Mouse (Mus musculus): ENCODE measurements around the gene Rplp1. TPM values are rescaled to one million over a fixed set of nuclear protein-coding genes. Genes with fewer than 3 reads are reported as not detected.
A peak's percentile ranks its signal among the peaks of the same experiment; 100 is the strongest.

Gene Rplp1
- polyA plus RNA-seq (2016; fragmentation: Nextera tagmentation; extraction: Ambion mirVana): 965 and 1,195 TPM in 2 replicates

DNA sequence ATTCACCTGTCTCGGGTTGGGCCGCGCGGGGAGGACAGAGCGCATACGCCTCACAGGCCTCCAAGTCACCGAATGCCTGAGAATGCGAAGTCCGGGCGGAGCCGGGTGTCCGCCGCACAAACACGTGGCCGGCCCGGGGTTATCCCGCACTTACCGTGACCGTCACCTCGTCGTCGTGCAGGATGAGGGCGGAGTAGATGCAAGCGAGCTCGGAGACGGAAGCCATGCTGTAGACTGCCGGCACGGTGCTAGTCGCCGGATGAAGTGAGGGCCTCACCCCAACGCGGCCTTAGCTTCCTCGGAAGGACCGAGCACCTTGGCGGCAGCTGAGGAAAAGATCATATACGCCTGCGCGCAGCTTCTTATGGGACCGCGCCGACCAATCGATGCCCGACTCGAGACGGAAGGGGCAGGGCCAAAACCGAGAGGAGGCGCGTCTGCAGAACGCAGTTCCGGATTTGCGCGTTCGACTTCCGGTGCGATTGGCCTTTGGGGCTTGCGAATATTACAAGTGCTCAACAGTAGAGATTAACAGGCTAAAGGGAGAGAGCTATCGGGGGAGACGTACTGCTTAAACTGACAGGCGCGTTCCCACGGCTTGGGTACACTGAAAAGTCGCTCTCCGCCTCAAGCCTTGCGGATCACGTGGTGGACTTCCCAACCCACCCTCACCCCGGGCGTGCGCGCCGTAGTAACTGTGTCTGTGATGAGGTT is at the start of gene Rplp1:
Gene Rplp1, minus strand, starts transcription at position 340 of the 714 bp plus-strand sequence.
- Histone ChIP-seq H3K9me3 (replicated peaks) (no peaks in the 10 kb centered on the region), H3K36me3 (peaks cover 66% of the 10 kb centered on the region), H3K27ac (replicated peaks) (peak within 1 kb of the TSS; percentile 89), H3K27me3 (ENCODE audit: low read depth, poor library complexity, severe bottlenecking) (no peaks in the 10 kb centered on the region), H3K4me3 (peak within 1 kb of the TSS; percentile 87), H3K4me1 (peaks cover 34% of the 10 kb centered on the region)
- under 1% methylated on average over 70 of the region's 70 CpGs for WGBS
- peak; percentile 96 for DNase-seq (ENCODE audit: low spot score)

DNA sequence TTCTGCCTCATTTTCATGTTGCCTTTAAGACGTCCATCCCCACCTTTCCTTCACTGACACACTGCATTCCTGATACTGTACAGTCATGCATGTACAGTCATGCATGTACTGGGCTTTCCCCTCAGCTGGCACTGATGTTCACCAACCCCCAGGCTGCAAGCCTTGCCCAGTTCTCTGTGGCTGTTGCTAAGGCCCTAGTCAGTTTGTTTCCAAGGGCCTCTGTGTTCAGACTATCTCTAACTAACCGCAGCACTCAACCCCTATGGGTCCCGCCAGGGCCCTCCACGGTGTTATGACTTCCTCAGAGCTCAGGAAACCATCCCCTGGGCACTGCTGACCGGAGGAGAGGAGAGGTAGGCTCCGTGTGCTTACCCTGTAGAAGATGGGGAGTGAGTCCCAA is 49.0 kb upstream of the Rplp1 start:
- H3K4me3 ChIP-seq: no peak overlapping the region
- H3K9me3 ChIP-seq (replicated peaks): no peaks in the 10 kb centered on the region
- WGBS: 82% methylated on average over 6 of the region's 6 CpGs
- H3K27me3 ChIP-seq (ENCODE audit: low read depth, poor library complexity, severe bottlenecking): no peaks in the 10 kb centered on the region
- no peaks in the 10 kb centered on the region for H3K36me3 ChIP-seq
- no peak overlapping the region for H3K27ac ChIP-seq (replicated peaks)
- DNase-seq (ENCODE audit: low spot score): no peak
- H3K4me1 ChIP-seq: peaks cover 43% of the 10 kb centered on the region

DNA sequence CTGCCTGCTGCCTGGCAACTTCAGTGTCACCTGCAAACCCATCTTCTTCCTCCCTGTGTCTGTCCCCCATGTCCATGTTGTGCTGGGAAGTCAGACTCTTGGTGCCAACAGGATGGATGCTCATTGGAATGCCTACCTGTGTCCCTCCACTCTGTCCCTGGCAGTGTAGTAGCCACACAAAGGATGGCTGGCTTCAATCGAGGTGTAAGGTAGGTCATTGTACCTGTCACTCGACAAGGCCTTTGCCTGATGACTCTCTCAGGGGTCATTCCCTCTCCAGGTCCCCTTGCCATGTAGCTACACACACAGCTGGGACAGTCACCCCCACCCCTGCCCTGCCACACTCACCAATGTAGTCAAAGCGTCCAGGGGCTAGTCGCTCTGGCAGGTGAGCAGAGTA is 46.8 kb upstream of the Rplp1 start:
- no peaks in the 10 kb centered on the region for H3K9me3 ChIP-seq (replicated peaks)
- H3K27ac ChIP-seq (replicated peaks): peak overlapping the region; percentile 7; the same call in 1 of the 2 replicates
- no peaks in the 10 kb centered on the region for H3K36me3 ChIP-seq
- 80% methylated on average over 4 of the region's 4 CpGs for WGBS
- H3K4me1 ChIP-seq: peaks cover 35% of the 10 kb centered on the region
- no peaks in the 10 kb centered on the region for H3K27me3 ChIP-seq (ENCODE audit: low read depth, poor library complexity, severe bottlenecking)
- H3K4me3 ChIP-seq: no peak overlapping the region
- no peak for DNase-seq (ENCODE audit: low spot score)

DNA sequence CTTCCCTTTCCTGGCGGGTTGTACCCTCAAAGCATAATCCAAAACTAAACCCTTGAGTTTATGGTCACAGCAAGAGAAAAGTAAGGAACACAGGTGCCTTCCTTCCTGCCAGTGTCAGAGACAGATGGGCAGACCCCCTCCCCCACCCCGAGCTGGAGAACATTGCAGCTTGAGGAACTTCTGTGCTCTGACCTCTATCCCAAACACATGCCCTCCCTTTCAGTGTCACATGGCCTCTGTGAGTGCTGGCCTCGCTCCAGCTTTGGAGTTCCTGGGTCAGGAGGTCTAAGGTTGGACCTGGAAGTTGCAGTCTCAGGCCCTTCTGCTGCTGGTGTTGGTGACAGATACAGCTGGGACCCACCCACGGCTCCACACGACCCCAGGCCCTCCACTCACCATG is 46.4 kb upstream of the Rplp1 start:
- DNase-seq (ENCODE audit: low spot score): no peak
- Histone ChIP-seq H3K36me3 (no peaks in the 10 kb centered on the region), H3K27ac (replicated peaks) (peak overlapping the region; percentile 7; the same call in 1 of the 2 replicates), H3K4me1 (peaks cover 32% of the 10 kb centered on the region), H3K27me3 (ENCODE audit: low read depth, poor library complexity, severe bottlenecking) (no peaks in the 10 kb centered on the region), H3K9me3 (replicated peaks) (no peaks in the 10 kb centered on the region), H3K4me3 (no peak overlapping the region)
- WGBS: 76% methylated on average over 5 of the region's 5 CpGs

DNA sequence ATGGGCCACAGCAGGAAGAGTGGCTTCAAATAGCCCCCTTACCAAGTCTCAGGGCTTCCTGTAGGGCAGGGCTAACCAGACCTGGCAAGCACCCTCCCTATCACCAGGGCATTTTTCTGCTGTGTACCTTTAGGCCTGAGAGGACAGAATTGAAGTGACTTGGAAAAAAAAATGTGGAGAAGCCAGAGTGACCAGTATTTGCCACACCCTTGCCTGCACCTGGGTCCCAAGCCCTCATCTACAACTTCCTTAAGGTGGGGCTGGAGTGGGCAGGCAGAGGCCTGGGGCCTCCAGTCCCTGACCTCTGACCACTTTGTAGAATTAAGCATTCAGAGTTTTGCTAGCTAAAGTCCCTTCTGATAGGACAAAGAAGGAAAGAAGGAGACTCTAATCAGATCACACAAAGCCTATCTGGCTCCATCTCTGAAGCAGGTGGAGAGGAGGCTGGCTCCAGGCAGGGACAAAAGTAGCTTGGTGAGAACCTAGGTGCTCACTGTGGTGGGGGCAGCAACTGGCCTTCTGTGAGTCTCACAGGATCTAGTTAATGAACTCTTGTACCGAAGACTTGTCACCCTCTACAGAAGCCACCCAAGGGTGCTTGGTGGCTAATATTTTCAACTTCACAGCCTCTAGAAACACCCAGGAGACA is 45.7 kb upstream of the Rplp1 start:
- DNase-seq (ENCODE audit: low spot score): no peak
- H3K27me3 ChIP-seq (ENCODE audit: low read depth, poor library complexity, severe bottlenecking): no peaks in the 10 kb centered on the region
- 83% methylated on average over 1 of the region's 1 CpGs for WGBS
- H3K9me3 ChIP-seq (replicated peaks): no peaks in the 10 kb centered on the region
- H3K36me3 ChIP-seq: no peaks in the 10 kb centered on the region
- no peak overlapping the region for H3K4me3 ChIP-seq
- peak overlapping the region; percentile 49; the same call in 1 of the 2 replicates for H3K27ac ChIP-seq (replicated peaks)
- H3K4me1 ChIP-seq: peaks cover 27% of the 10 kb centered on the region

DNA sequence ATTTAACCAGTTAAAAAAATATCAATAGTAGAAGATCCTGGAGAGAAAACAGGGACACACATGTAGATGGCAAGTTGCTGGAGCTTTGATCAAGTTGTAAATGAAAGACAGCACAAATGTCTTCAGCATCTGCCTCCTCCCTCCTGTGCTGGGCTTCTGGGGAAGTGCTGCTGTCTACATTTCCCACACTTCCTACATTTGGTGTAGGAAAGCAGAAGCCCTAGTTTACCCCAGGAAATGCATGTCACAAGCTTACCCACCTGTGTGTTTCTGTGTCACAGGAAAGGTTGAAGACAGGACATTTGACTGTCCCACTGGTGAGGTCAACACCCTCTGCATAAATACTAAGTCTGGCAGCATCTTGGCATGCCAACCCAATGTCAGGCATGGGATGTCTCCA is 40.4 kb upstream of the Rplp1 start:
- Histone ChIP-seq H3K27ac (replicated peaks) (no peak overlapping the region), H3K27me3 (ENCODE audit: low read depth, poor library complexity, severe bottlenecking) (no peaks in the 10 kb centered on the region), H3K4me1 (peaks cover 12% of the 10 kb centered on the region), H3K9me3 (replicated peaks) (no peaks in the 10 kb centered on the region), H3K4me3 (no peak overlapping the region), H3K36me3 (no peaks in the 10 kb centered on the region)
- DNase-seq (ENCODE audit: low spot score): no peak

DNA sequence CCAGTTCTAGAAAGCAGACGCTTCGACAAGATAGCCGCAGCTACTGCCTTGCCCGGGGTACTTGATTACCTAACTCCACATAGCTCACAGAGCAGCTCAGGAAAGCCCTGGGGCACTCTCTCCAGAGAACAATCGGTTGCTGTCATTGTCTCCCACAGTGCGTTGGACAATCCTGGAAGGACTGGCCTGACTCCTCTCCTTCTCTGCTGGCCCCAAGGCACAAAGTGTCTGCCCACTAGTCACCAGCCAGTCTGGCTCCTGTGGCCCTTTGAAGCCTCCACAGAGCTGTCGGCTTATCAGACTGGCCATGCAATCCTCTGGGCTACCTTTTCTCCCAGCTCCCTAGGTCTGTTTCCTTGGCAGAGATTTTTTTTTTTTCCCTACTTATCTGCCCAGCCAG is 37.9 kb upstream of the Rplp1 start:
- Histone ChIP-seq H3K9me3 (replicated peaks) (no peaks in the 10 kb centered on the region), H3K4me3 (no peak overlapping the region), H3K36me3 (no peaks in the 10 kb centered on the region), H3K27me3 (ENCODE audit: low read depth, poor library complexity, severe bottlenecking) (no peaks in the 10 kb centered on the region), H3K4me1 (peaks cover 23% of the 10 kb centered on the region), H3K27ac (replicated peaks) (no peak overlapping the region)
- no peak for DNase-seq (ENCODE audit: low spot score)
- 58% methylated on average over 7 of the region's 7 CpGs for WGBS

DNA sequence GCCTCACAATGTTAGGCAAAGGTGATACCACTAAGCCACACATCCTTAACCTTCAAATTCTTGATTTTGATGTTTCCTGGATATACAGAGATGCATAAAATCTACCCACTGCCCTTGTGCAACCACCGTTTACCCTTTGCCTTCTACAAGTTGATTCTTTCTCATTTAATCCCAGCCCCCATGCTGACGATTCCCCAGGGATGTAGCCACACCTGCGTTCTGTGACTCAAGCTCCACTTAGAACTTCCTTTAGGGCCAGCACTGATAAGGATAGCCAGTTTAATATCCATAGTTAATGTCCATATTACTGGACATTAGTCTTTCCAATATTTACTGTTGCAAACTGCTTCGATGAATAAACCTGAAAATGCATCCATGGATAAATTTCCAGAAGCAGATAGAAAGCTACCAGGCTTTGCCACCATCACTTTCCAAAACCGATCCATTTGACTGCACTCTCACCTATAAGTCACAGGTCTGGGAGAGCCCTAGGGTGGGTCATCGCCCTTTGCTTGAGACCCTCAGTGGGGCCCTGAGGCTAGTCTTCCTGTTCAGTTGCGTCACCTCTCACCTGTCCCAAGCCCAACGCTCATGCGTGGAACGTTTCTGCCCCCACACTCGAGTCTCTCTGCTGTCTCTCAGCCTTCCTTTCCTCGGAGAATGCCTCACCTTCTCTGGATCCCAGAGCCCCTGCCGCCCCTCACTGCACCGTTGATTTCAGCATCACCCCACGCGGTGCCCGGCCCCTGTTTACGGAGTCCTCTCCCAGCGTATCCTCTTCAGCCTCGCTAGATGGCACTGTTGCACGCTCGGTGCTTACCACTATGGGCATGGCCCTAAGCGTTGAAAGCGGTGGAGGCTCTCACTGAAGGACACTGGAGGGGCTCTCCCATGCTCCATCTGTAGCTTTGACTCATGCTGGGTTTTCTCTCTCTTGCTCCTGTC is 33.3 kb upstream of the Rplp1 start:
- peak overlapping the region; percentile 92 for H3K27ac ChIP-seq (replicated peaks)
- H3K36me3 ChIP-seq: peaks cover 19% of the 10 kb centered on the region
- 9% methylated on average over 24 of the region's 24 CpGs for WGBS
- no peaks in the 10 kb centered on the region for H3K27me3 ChIP-seq (ENCODE audit: low read depth, poor library complexity, severe bottlenecking)
- peak overlapping the region; percentile 77 for H3K4me3 ChIP-seq
- DNase-seq (ENCODE audit: low spot score): peak; percentile 84
- no peaks in the 10 kb centered on the region for H3K9me3 ChIP-seq (replicated peaks)
- H3K4me1 ChIP-seq: peaks cover 38% of the 10 kb centered on the region

DNA sequence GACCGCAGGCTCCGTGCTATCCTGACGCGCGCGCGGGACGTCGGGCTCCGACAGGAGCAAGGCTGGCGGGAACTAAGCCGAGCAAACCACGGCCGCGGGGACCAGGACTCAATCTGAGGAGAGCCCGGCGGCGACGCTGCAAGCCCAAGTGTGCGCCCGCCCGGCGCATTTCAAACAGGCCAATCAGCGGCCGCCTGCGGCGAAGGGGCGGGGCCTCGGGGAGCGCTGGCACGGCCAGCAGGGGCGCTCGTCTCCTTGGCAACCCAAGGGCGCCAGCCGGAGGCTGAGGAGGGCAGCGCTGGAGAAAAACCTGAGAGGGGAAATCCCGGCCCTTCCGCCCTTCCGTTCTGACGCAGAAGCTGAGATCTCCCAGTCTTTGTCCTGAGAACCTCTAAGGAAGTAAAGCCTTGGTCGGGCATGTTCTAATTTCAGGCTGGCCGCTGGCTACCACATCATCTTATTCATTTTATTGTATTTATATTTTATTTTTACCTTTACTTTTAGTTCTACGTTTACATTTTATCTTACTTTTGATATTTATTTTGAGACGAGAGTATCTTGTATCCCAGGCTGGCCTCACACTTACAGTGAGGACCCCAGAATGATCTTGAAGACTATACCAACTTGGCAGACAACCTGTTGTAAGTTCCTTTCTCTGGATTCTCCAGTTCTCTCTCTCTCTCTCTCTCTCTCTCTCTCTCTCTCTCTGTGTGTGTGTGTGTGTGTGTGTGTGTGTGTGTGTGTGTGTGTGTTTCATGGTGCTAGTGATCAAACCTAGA is 32.5 kb upstream of the Rplp1 start, which contains the start of gene Kif23:
Gene Kif23, minus strand, starts transcription at position 152 of the 779 bp plus-strand sequence.
- H3K27me3 ChIP-seq (ENCODE audit: low read depth, poor library complexity, severe bottlenecking): no peaks in the 10 kb centered on the region
- H3K36me3 ChIP-seq: peaks cover 27% of the 10 kb centered on the region
- DNase-seq (ENCODE audit: low spot score): peak; percentile 99
- peak within 1 kb of the TSS; percentile 77 for H3K4me3 ChIP-seq
- H3K27ac ChIP-seq (replicated peaks): peak within 1 kb of the TSS; percentile 92
- no peaks in the 10 kb centered on the region for H3K9me3 ChIP-seq (replicated peaks)
- WGBS: under 1% methylated on average over 44 of the region's 44 CpGs
- peaks cover 32% of the 10 kb centered on the region for H3K4me1 ChIP-seq

DNA sequence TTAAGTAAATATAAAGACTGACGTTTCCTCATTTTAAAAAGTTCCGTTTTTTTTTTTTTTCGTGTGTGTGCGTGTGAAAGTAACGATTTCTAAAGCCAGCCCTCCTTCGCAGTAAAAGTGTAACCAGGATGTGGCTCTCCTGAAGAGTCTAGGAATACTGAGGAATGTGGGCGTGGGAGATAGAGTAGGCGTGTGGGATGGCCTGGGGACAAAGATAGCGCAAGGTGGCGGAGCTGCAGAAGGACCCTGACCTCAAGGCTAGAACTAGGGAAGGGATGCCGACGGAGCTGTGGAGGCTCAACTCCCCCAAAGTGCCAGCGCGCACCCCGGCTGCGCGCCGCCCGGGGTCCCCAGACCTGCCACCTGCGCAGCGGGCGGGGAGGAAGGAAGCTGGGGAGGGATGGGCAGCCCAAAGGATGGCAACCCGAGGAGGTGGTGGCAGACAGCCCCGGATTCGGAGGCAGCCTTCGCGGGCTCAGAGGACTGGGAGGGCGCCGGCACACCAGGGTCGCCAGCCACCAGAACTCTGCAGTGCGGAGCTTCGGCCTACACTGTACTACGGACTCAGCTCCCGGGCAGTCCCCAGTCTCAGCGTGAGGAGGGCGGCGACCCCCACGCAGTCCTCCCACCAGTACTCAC is 31.8 kb upstream of the Rplp1 start:
- Histone ChIP-seq H3K27me3 (ENCODE audit: low read depth, poor library complexity, severe bottlenecking) (no peaks in the 10 kb centered on the region), H3K27ac (replicated peaks) (peak overlapping the region; percentile 92), H3K9me3 (replicated peaks) (no peaks in the 10 kb centered on the region), H3K4me1 (peaks cover 31% of the 10 kb centered on the region), H3K4me3 (peak overlapping the region; percentile 77), H3K36me3 (peaks cover 34% of the 10 kb centered on the region)
- WGBS: under 1% methylated on average over 38 of the region's 38 CpGs
- DNase-seq (ENCODE audit: low spot score): no peak

DNA sequence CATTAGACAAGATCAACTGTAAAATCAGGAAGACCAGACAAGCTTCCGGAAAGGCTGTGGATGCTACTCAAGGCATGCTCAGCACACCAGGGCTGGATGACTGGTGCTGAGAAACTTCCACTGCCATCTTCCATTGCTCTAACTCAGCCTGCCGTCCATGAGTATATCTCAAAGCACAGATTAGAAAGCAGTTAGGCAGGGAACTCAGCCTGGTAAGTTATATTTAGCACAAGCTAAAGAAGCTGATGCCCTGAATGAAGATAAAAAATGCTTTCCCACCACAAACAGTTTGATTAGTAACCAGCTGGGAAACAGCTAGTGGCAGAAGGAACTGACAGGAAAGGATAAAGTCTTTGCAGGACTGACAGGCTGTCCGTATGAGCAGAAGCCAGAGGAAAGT is 26.7 kb upstream of the Rplp1 start:
- Histone ChIP-seq H3K27ac (replicated peaks) (no peak overlapping the region), H3K27me3 (ENCODE audit: low read depth, poor library complexity, severe bottlenecking) (no peaks in the 10 kb centered on the region), H3K4me1 (peaks cover 13% of the 10 kb centered on the region), H3K9me3 (replicated peaks) (no peaks in the 10 kb centered on the region), H3K4me3 (no peak overlapping the region), H3K36me3 (peaks cover 85% of the 10 kb centered on the region)
- WGBS: 87% methylated on average over 3 of the region's 3 CpGs
- no peak for DNase-seq (ENCODE audit: low spot score)

Measured in midbrain, embryonic 10.5 days (tissue).